Mouse (Mus musculus) liver, postnatal 0 days (tissue): Measurements from ENCODE around the gene Agpat1.

Source experiments
- CTCF ChIP-seq: sonication (generic); IDR thresholded peaks from 2 replicates; pipeline ENCODE4 v1.5.1; 2016; ENCODE audit warnings: antibody characterized with exemption, low read depth
- EP300 ChIP-seq: IDR thresholded peaks from 2 replicates; pipeline ENCODE4 v1.6.1; 2016; ENCODE audit warnings: antibody characterized with exemption, low read depth, mild to moderate bottlenecking

DNA sequence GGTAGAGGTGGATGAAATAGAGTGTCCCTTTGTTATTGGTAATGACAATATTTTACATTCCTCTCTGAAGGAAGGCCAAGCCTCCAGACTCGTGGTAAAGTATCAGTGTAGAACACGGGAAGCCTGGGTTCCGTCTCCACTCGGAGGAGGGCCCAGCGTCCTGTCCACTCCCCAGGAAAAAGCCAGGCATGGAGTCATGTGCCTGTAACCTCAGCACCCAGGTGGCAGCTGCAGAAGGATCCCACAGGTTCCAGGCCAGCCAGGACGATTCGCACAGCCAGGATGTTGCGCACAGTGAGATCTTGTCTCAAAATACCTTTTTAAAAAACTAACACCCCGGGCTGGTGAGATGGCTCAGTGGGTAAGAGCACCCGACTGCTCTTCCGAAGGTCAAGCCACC, 40.7 kb upstream of the Agpat1 start:
- no peak for TF ChIP-seq CTCF
- no peak for TF ChIP-seq EP300
